Mouse (Mus musculus): ENCODE data around the gene Fem1a.
"Not testable (repeated sequence)": the region's sequence is repeated elsewhere in the genome, so short reads cannot be mapped to it uniquely, and the experiment has no call there.

The Fem1a gene

DNA sequence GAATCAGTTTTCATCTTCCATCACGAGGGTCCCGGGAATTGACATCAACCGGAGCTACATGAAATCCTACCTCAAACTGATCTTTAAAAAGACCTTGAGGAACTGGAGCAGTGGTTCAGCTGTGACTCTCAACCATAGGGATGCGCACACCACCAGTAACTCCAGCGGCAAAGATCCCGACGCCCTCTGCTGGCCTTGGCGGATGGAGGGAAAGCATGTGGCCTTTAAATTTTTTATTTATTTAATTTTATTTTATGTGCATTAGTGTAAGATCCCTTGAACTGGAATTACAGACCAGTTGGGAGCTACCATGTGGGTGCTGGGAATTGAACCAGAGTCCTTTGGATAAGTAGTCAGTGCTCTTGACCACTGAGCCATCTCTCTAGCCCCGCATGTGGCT lies 1.2 kb upstream of the Fem1a start:
- DNase-seq (ENCODE audit: low spot score) = peak; percentile 73

- peak; percentile 99 for DNase-seq (ENCODE audit: low spot score)
Observed at GRCm38 (mm10) chr17:56255863-56256238, 759 bp upstream of the Fem1a start.

DNA sequence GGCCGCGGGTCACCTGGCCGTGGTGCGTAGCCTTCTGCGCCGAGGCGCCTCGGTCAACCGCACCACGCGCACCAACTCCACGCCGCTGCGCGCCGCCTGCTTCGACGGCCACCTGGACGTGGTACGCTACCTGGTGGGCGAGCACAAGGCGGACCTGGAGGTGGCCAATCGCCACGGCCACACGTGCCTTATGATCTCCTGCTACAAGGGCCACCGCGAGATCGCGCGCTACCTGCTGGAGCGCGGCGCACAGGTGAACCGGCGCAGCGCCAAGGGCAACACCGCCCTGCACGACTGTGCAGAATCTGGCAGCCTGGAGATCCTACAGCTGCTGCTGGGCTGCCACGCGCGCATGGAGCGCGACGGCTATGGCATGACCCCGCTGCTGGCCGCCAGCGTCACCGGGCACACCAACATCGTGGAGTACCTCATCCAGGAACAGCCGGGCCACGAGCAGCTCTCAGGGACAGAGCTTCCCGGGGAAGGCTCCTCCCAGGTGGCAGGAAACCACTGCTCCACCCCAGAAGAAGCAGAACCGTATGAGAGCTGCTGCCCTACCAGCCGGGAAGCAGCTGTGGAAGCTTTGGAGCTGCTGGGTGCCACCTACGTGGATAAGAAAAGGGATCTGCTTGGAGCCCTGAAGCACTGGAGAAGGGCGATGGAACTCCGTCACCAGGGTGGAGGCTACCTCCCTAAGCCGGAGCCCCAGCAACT lies 728 bp downstream of the Fem1a start:
- DNase-seq (ENCODE audit: low spot score) = peak; percentile 36

DNA sequence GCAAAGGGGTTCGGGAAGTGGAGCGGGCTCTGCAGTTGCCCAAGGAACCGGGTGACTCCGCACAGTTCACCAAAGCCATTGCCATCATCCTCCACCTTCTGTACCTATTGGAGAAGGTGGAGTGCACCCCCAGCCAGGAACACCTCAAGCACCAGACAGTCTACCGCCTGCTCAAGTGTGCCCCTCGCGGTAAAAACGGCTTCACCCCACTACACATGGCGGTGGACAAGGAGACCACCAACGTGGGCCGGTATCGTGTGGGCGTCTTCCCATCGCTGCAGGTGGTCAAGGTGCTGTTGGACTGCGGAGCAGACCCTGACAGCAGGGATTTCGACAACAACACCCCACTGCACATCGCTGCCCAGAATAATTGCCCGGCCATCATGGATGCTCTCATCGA lies 1.7 kb downstream of the Fem1a start:
- DNase-seq (ENCODE audit: low spot score) = not testable (repeated sequence)

- not testable (repeated sequence) for DNase-seq (ENCODE audit: low spot score)
Observed at GRCm38 (mm10) chr17:56258812-56259211, 2.2 kb downstream of the Fem1a start.

DNA sequence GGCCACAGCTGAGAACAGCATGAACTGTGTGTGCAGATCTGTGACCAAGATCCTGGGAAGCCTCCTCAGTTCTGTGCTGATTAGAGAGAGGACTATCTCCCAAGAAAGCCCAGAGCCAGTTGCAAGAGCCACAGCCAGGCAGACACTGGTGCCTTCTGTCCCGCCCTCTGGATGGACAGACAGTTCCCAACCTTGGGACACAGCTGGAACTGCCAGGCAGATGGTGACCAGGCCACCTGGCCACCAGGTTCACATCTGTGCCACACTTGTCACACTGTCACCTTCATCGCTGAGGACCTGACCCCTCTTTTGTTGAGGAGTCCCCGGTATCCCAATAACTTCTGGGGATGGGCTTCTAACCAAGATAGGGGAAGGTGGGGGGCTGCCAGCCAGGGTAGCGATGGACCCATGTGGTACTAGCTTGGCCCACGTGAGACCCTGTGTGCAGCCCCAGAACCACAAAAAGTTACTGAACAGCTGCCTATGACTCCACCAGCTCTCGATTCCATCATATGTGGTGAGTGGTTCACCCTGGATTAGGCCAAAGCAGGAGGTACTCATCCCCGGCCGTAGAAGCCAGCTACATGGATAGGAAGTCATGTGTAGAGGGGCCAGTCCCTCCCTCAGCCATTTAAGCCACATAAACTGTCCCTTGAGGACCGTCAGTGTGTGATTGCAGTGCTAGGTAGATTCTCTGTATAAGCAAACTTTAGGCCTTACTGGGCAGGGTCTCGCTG lies 2.9 kb downstream of the Fem1a start:
- DNase-seq (ENCODE audit: low spot score) = no peak

GRCm38 (mm10) chr17:56261166-56261565 lies 4.6 kb downstream of the Fem1a start:
- no peak for DNase-seq (ENCODE audit: low spot score)

GRCm38 (mm10) chr17:56262645-56263094 lies 6.1 kb downstream of the Fem1a start:
- DNase-seq (ENCODE audit: low spot score) = no peak

DNA sequence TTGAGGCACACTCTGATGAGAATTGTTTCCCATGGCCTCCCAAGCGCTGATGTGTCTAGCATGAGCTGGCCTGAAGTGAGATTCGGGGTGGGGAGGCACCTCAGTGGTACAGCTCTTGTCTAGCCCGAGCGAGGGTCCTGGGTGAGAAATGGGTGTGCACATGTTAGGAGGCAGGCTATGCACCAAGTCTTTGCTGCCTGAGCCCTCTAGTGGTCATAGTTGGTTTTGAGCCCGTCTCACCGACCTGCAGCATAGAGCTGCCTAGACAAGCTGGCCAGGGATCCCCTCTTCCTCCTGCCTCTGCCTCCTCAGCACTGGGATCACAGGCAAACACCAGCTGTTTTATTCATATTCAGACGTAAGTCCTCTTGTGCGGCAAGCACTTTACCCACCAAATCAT lies 7.4 kb downstream of the Fem1a start:
- peak; percentile 89 for DNase-seq (ENCODE audit: low spot score)

DNA sequence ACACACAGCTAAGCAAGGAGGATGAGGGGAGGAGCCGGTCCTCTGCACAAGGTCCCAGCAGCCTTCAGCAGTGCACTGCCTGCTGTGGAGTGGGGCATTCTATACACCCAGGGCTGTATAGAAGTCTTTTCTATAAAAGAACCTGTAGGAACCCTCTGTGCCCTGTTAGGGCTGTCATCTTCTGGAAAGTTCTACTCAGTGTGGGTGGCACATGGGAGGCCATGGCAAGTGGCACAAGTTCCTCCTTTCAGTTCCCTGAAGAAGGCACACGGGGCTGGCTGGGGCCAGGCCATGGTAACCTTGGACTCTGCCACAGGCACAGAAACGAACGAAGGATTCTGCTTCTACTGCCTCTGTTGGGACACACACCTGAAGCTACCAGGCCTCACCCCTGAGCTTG lies 8.4 kb downstream of the Fem1a start:
- peak; percentile 51 for DNase-seq (ENCODE audit: low spot score)

DNA sequence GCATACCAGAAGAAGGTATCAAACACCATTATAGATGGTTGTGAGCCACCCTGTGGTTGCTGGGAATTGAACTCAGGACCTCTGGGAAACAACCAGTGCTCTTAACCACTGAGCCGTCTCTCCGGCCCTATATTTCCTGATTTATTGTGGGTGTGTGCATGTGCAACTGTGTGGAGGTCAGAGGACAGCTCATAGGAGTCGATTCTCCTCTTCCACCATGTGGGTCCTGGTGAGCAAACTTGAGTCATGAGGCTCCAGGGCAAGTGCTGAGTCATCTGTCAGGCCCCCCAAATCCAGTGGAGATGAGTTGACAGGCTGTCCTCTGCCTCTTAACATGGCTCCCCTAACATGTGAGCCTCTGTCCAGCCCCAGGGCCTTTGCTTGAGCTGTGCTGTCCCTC lies 9.3 kb downstream of the Fem1a start:
- no peak for DNase-seq (ENCODE audit: low spot score)

GRCm38 (mm10) chr17:56266271-56266670 lies 9.7 kb downstream of the Fem1a start:
- DNase-seq (ENCODE audit: low spot score) = peak; percentile 78

- peak; percentile 77 for DNase-seq (ENCODE audit: low spot score)
Observed at GRCm38 (mm10) chr17:56269153-56269630, 12.6 kb downstream of the Fem1a start.

DNA sequence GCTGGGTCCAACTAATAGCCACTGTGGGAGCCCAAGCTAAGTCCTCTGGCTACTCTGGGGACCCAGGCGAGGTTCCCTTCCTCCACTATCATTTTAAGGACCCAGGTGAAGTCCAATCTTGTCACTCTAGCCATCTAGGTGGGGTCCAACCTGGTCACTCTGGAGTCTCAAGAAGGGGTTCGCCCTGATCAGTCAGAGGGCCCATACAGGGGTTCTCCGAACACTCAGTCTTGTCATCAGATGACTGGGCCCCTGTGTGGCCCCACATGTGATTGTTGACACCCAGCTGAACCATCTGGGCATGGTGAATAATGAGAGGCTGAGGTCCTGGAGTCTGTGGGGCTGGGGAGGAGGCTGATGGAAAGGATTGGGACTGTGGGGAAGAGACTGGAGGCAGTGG lies 13.1 kb downstream of the Fem1a start:
- no peak for DNase-seq (ENCODE audit: low spot score)

DNA sequence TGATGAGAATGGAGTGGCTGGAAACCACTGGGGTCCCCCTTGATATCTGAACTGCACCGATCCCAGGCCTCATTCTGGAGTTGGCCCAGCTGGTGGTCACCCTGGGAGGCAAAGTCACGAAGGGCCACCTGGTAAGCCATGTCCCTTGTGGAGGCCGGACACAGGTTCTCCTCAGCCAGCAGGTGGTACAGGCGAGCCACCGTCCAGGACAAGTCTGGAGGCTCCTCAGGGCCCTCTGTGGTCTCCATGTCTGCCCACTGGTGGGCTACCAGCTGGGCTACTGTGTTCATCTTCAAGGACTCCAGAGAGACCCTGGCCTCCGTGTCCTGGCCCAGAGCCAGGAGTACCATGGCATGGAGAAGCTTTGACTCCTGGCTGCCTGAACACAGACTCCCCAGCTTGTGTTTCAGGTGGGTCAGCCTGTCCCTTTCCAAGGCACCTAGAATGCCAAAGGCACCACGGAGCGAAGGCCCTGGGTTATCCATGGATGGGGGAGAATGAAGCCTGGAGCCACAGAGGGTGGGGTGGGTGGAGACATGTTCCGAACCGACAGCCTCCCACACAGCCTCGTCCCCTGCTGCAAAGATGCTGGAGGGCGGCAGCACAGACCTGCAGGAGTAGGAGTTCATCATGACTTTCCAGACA lies 15.1 kb downstream of the Fem1a start:
- no peak for DNase-seq (ENCODE audit: low spot score)

DNA sequence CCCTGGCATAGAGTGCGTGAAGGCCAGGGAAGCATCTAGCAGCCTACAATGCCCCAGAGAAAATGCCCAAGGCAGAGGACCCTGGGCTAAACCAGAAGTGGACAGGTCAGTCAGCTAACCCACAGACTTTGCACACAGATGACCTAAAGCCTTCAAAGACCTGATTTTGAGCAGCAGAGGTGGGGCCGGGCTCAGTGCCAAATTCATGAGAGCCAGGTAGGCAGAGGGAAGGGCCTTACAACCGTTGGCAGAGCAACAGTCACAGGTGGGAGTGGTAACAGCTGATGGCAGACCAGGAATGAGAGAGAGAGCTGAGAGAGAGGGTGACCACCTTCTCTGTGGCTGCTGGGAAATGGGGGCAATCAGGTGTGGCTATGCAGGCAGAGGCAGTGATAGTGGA lies 16.0 kb downstream of the Fem1a start:
- DNase-seq (ENCODE audit: low spot score) = no peak

- no peak for DNase-seq (ENCODE audit: low spot score)
Observed at GRCm38 (mm10) chr17:56273482-56273881, 16.9 kb downstream of the Fem1a start.

GRCm38 (mm10) chr17:56273986-56274385 lies 17.4 kb downstream of the Fem1a start:
- no peak for DNase-seq (ENCODE audit: low spot score)

- no peak for DNase-seq (ENCODE audit: low spot score)
Observed at GRCm38 (mm10) chr17:56275842-56276480, 19.4 kb downstream of the Fem1a start.

DNA sequence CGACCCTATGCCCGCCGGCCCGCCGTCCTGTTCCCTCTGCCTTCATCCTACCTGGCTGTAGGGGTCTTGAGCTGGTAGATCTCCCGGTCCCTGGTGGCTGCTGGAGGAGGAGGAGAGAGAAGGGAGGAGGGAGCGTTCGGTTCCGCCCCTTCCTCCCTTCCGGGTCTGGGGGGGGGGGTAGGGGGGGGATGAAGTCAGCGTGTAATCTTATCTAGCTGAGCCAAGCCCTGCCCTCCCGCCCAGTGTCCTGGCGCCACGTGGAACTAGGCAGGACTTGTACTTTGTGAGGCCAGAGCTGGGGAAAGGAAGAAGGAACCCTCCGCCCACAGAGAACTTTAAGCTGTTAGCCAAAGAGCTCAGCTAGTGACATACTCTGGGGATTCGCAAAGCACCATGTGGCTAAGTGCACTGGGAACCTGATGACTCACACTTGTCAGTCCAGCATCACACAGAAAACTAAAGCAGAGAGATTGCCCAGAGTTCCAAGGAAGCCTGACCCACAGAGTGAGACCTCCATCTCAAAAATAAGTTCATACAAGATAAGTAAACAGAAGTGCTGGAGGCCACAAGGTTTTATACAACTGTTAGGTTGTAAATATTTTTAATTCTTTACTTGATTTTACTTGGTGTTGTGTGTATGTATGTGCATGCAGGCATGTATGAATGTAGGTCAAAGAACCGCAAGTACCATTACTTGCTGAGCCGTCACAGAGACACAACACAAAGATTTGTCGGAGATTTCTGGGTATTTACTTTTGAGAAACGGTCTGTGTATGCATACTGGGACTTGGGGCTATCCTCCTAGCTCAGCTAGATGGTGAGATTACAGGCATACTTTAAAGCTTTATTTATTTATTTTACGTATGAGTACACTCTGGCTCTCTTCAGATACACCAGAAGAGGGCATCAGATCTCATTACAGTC lies 20.3 kb downstream of the Fem1a start, which contains the start of gene Ticam1:
Ticam1 (minus strand) TSS at position 144 of the 924 bp plus-strand sequence.
- peak; percentile 87 for DNase-seq (ENCODE audit: low spot score)

DNA sequence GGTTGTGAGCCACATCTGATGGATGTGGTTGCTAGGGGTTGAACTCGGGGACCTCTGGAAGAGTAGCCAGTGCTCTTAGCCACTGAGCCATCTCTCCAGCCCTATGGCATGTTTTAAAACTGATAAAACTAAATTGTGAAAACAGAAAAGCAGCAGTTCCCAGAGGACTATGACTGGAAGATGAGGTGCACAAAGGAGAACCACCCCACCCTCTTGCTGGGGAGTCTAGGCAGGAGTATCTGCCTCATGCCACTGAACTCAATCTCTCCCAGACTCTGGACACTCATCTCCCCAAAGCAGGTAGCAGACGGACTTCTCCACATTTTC lies 20.9 kb downstream of the Fem1a start:
- DNase-seq (ENCODE audit: low spot score) = no peak

Measured in layer of hippocampus, adult 11-12 months (tissue).